8 mouse cellular contexts compared by ENCODE assay signal in the genomic region with DNA sequence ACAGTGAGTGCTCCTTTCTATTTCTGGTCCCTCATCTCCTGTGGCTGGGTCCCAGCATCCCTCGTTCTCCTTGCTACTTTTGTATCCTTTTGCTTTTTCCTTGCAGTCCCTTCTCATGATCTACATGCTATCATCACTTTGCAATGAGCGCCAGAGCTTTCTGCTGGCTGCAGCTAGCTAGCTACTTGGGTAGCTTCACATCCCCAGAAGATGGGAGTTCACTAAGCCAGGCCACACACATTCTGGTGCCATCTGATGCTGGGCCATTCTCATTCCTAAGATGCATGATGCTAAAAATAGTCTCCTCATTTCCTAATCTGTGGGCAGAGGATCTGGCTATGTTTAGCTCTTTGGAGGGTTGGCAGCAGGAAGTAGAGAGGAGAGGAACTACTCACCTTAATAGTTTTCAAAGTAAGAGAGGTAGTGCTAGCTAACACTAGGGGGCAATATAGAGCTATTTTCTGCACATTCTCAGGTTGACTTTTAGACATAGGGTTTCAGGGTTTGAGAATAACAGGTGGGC. TPM values are rescaled to one million over a fixed set of nuclear protein-coding genes. Genes with fewer than 3 reads are reported as not detected.
DNase-seq lines count a peak whose midpoint lies in the region; ATAC-seq and TF ChIP-seq lines count a peak whose summit lies in the region.

No protein-coding gene starts in this region.

- peak overlapping the region; percentile 36 for H3K4me2 ChIP-seq in heart, embryonic 11.5 days
- H3K4me2 ChIP-seq in midbrain, embryonic 13.5 days (replicated peaks), result peak overlapping the region; percentile 31
- H3K4me2 ChIP-seq in stomach, embryonic 15.5 days, result peak overlapping the region; percentile 37

- H3K9me3 ChIP-seq in heart, embryonic 11.5 days (replicated peaks; ENCODE audit: control insufficient read depth, low read length), result no peaks in the 10 kb centered on the region
- no peaks in the 10 kb centered on the region for H3K9me3 ChIP-seq in midbrain, embryonic 13.5 days
- H3K9me3 ChIP-seq in stomach, embryonic 15.5 days, result no peaks in the 10 kb centered on the region

- H3K79me3 ChIP-seq in C2C12 (ENCODE audit: low read depth), result peaks cover 57% of the 10 kb centered on the region

- WGBS in heart, embryonic 11.5 days (ENCODE audit: insufficient replicate concordance), result 31% methylated on average over 2 of the region's 2 CpGs
- 70% methylated on average over 2 of the region's 2 CpGs for WGBS in midbrain, embryonic 13.5 days
- 27% methylated on average over 2 of the region's 2 CpGs for WGBS in stomach, embryonic 15.5 days

- H3K9ac ChIP-seq in heart, embryonic 11.5 days (ENCODE audit: low read depth, low read length), result no peak overlapping the region
- H3K9ac ChIP-seq in midbrain, embryonic 13.5 days (replicated peaks), result no peak overlapping the region
- H3K9ac ChIP-seq in stomach, embryonic 15.5 days, result no peak overlapping the region

- peak; percentile 8 for DNase-seq in adrenal gland, adult 2 months
- DNase-seq in adrenal gland, postnatal 4 days (ENCODE audit: low spot score in 2 of 2), result no peak
- DNase-seq in embryo, embryonic 10 days (ENCODE audit: low spot score), result peak; percentile 71
- DNase-seq in layer of hippocampus, adult 2 months (ENCODE audit: low spot score in 2 of 2), result peak; percentile 46 to 48

- H3K36me3 ChIP-seq in C2C12 (ENCODE audit: control insufficient read depth, insufficient read depth), result no peaks in the 10 kb centered on the region
- no peaks in the 10 kb centered on the region for H3K36me3 ChIP-seq in heart, embryonic 11.5 days (ENCODE audit: control insufficient read depth, insufficient read depth, low read length)
- H3K36me3 ChIP-seq in midbrain, embryonic 13.5 days, result no peaks in the 10 kb centered on the region
- H3K36me3 ChIP-seq in stomach, embryonic 15.5 days, result no peaks in the 10 kb centered on the region

- no peak for ATAC-seq in heart, embryonic 11.5 days (replicated peaks; ENCODE audit: insufficient number of reproducible peaks, low FRiP score, low TSS enrichment)
- no peak for ATAC-seq in midbrain, embryonic 13.5 days
- 0 out of 2 replicates have a peak, but pooled peaks have one; percentile 30 for ATAC-seq in stomach, embryonic 15.5 days (ENCODE audit: insufficient read depth, low FRiP score, low read depth)

- peaks cover 74% of the 10 kb centered on the region for H3K79me2 ChIP-seq in C2C12 (ENCODE audit: control insufficient read depth, insufficient read depth)

- peaks cover 4% of the 10 kb centered on the region for H3K4me1 ChIP-seq in heart, embryonic 11.5 days (ENCODE audit: control insufficient read depth, insufficient read depth, low read length)
- H3K4me1 ChIP-seq in midbrain, embryonic 13.5 days (replicated peaks), result peaks cover 12% of the 10 kb centered on the region
- 0 out of 2 replicates have a peak, but pooled peaks cover 3% of the 10 kb centered on the region for H3K4me1 ChIP-seq in stomach, embryonic 15.5 days

- no peak for TF ChIP-seq CTCF in C2C12 (IDR thresholded peaks at IDR 0.05; ENCODE audit: control insufficient read depth, insufficient read depth, insufficient read length)
- TF ChIP-seq CTCF in layer of hippocampus, adult 2 months (conservative IDR thresholded peaks at IDR 0.05), result peak; percentile 82

- H3K4me3 ChIP-seq in C2C12 (ENCODE audit: insufficient read depth, poor library complexity, severe bottlenecking), result peak overlapping the region; percentile 77
- H3K4me3 ChIP-seq in heart, embryonic 11.5 days (ENCODE audit: low read depth, low read length), result no peak overlapping the region
- no peak overlapping the region; the same call in 1 of the 2 replicates for H3K4me3 ChIP-seq in layer of hippocampus, adult 2 months
- no peak overlapping the region for H3K4me3 ChIP-seq in midbrain, embryonic 13.5 days (replicated peaks)
- peak overlapping the region; percentile 14 for H3K4me3 ChIP-seq in stomach, embryonic 15.5 days (replicated peaks)

- no peaks in the 10 kb centered on the region for H3K27me3 ChIP-seq in C2C12 (ENCODE audit: control insufficient read depth, insufficient read depth, insufficient read length)
- no peaks in the 10 kb centered on the region for H3K27me3 ChIP-seq in heart, embryonic 11.5 days (ENCODE audit: control insufficient read depth, insufficient read depth, low read length)
- H3K27me3 ChIP-seq in midbrain, embryonic 13.5 days, result no peaks in the 10 kb centered on the region
- no peaks in the 10 kb centered on the region for H3K27me3 ChIP-seq in stomach, embryonic 15.5 days (replicated peaks)

- no peak overlapping the region for H3K27ac ChIP-seq in heart, embryonic 11.5 days (ENCODE audit: low read depth, low read length)
- peak overlapping the region; percentile 62; the same call in 1 of the 2 replicates for H3K27ac ChIP-seq in layer of hippocampus, adult 2 months
- no peak overlapping the region for H3K27ac ChIP-seq in midbrain, embryonic 13.5 days
- peak overlapping the region; percentile 40; the same call in 1 of the 2 replicates for H3K27ac ChIP-seq in stomach, embryonic 15.5 days

- no peak overlapping the region for H3ac ChIP-seq in C2C12 (ENCODE audit: control insufficient read depth, insufficient read length, low read depth)

TF ChIP-seq in C2C12, 6 proteins besides CTCF, POLR2A, EP300 and RAD21:
- TF ChIP-seq MAX (IDR thresholded peaks at IDR 0.05), result no peak
- TF ChIP-seq MYOD1 (IDR thresholded peaks at IDR 0.05; ENCODE audit: control insufficient read depth, insufficient read length, low read depth), result no peak
- no peak for TF ChIP-seq CEBPB (IDR thresholded peaks at IDR 0.05; ENCODE audit: low read depth)
- no peak for TF ChIP-seq USF1 (IDR thresholded peaks at IDR 0.05; ENCODE audit: low read depth)
- no peak for TF ChIP-seq FOSL1 (IDR thresholded peaks at IDR 0.05; ENCODE audit: insufficient read depth, low read length, poor library complexity, severe bottlenecking)
- no peak for TF ChIP-seq MYOG (IDR thresholded peaks at IDR 0.05; ENCODE audit: control insufficient read depth, extremely low read depth, insufficient read length)

RNA-seq across cellular contexts. Expression of gene Pdgfc, which starts 3.0 kb away (rescaled TPM):
- 10 to 100 TPM in 1 of 2 experiments, 1 to 10 TPM in 1; 6.0 to 11.3 TPM for total RNA-seq in adrenal gland, adult 2 months (2021)
- polyA plus RNA-seq in adrenal gland, adult 2 months (2012; rRNA removed), result 4.1 and 4.9 TPM in 2 replicates
- 10 to 100 TPM; 19.8 to 21.3 TPM for total RNA-seq in adrenal gland, postnatal 4 days (2021)
- polyA plus RNA-seq in C2C12 (2012; fragmentation: generic; extraction: Trizol), result 13.3 TPM
- polyA plus RNA-seq in heart, embryonic 11.5 days (2014; fragmentation: Nextera tagmentation; extraction: Ambion mirVana), result 11.8 and 12.0 TPM in 2 replicates
- 1 to 10 TPM; 5.4 to 5.5 TPM for total RNA-seq in layer of hippocampus, adult 2 months (2021)
- polyA plus RNA-seq in midbrain, embryonic 13.5 days (2015; fragmentation: Nextera tagmentation; extraction: Ambion mirVana), result 4.0 and 4.6 TPM in 2 replicates
- 15.8 and 16.3 TPM in 2 replicates for polyA plus RNA-seq in stomach, embryonic 15.5 days (2015; fragmentation: Nextera tagmentation; extraction: Ambion mirVana)

Comparison
In these comparisons a context has a peak if more than half of its experiments do, and no peak if none do; other contexts are left out.
1. DNase-seq: peak in adrenal gland, adult 2 months (single experiment), embryo, embryonic 10 days (single experiment) and layer of hippocampus, adult 2 months (2 of 2); none in adrenal gland, postnatal 4 days (0 of 2).
2. H3K4me3 ChIP-seq: peak in C2C12 (single experiment) and stomach, embryonic 15.5 days (single experiment); none in heart, embryonic 11.5 days (single experiment), layer of hippocampus, adult 2 months (single experiment) and midbrain, embryonic 13.5 days (single experiment).
3. H3K27ac ChIP-seq: peak in layer of hippocampus, adult 2 months (single experiment) and stomach, embryonic 15.5 days (single experiment); none in heart, embryonic 11.5 days (single experiment) and midbrain, embryonic 13.5 days (single experiment).
4. Peak in every context shown above with its lines, with median percentiles within 50 percentile points of each other: H3K4me2 ChIP-seq.